Mouse (Mus musculus) splenic B cell, adult 2 months (primary cell): ENCODE results near the gene Uhmk1.
"Not testable (repeated sequence)": the region's sequence is repeated elsewhere in the genome, so short reads cannot be mapped to it uniquely, and the experiment has no call there.

Source experiments
- DNase-seq: peaks from one replicate; pipeline ENCODE4 v3.0.0-alpha.2; 2011; ENCODE audit warnings: low read depth, low spot score
- H3K27me3 ChIP-seq: 2 replicates; pipeline ENCODE4 v1.6.1; 2012; ENCODE audit warnings: mild to moderate bottlenecking, low read length, moderate library complexity, mixed read lengths; ENCODE audit not compliant: control insufficient read depth, poor library complexity, insufficient read depth, severe bottlenecking
- H3K36me3 ChIP-seq: 2 replicates; pipeline ENCODE4 v1.6.1; 2012; ENCODE audit warnings: mild to moderate bottlenecking, low read length, moderate library complexity, mixed read lengths; ENCODE audit not compliant: control insufficient read depth, poor library complexity, insufficient read depth, severe bottlenecking

Uhmk1 gene

DNA sequence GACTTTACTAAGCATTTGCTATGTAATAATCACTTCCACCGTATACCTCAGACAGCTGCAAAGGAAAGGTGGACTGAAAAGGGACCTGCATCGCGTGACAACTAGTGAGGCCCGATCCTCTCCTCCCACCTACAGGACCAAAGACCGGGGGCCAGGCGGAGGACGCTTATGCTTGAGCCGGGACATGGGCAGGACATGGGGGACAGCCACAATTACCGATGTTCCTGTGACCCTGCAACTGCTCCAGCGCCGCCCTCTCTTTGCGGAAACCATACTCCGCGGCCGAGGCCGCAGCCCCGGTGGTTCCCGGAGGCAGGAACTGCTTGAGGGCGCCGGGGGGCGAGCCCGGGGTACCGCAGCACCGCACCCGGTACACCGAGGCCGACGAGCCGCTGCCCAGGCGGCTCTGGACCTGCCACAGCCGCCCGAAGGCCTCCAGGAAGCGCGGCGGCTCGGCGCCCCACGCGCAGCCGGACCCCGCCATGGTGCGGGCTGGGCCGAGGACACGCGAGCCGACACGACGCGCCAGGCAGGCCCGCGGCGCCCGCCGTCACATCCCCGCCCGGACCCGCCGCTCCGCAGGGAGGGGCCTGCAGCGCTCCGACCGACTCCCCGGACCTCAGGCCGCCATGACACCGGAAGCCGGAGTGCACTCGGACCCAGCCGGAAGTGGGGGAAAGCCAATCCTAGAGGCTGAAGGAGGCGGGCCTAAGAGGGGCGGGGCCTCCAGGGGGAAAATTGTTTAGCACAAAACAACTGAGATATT, at the start of gene Uhmk1:
TSS of gene Uhmk1 (minus strand) at position 641 of the 766 bp plus-strand sequence.
- no peaks in the 10 kb centered on the region; the same call in 1 of the 2 replicates for H3K27me3 ChIP-seq
- peaks cover 2% of the 10 kb centered on the region; the same call in 1 of the 2 replicates for H3K36me3 ChIP-seq
- DNase-seq = peak; percentile 88

DNA sequence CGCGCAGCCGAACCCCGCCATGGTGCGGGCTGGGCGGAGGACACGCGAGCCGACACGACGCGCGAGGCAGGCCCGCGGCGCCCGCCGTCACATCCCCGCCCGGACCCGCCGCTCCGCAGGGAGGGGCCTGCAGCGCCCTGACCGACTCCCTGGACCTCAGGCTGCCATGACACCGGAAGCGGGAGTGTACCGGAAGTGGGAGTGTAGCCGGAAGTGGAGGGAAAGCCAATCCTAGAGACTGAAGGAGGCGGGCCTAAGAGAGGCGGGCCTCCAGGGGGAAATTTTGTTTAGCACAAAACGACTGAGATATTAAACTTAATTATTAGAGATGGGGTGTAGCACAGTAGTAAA, 40.3 kb upstream of the Uhmk1 start:
- H3K27me3 ChIP-seq = no peaks in the 10 kb centered on the region
- peak; percentile 84 for DNase-seq

DNA sequence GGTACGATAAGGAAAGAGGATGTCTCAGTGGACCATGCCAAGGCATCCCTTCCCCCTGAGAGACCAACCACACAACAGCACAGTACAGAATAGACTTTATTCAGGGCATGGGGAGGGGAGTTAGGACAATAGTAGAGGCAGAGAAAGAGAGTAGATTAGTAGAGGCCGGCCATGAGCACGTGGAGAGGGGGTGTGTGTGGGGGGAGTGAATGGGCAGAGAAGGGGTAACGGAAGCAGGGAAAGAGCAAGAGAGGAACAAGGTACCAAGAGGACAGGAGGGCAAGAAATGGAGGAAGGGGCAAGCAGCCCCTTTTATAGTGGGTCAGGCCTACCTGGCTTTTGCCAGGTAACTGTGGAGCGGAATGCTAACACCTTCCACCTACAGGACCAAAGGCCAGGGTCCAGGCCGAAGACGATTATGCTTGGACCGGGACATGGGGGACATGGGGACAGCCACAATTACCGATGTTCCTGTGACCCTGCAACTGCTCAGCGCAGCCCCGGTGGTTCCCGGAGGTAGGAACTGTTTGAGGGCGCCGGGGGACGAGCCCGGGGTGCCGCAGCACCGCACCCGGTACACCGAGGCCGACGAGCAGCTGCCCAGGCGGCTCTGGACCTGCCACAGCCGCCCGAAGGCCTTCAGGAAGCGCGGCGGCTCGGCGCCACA, 39.8 kb upstream of the Uhmk1 start:
- no peaks in the 10 kb centered on the region for H3K36me3 ChIP-seq
- no peaks in the 10 kb centered on the region for H3K27me3 ChIP-seq
- DNase-seq = no peak

More for the DNA sequence above, 40.3 kb upstream of the Uhmk1 start:
- H3K36me3 ChIP-seq = no peaks in the 10 kb centered on the region

DNA sequence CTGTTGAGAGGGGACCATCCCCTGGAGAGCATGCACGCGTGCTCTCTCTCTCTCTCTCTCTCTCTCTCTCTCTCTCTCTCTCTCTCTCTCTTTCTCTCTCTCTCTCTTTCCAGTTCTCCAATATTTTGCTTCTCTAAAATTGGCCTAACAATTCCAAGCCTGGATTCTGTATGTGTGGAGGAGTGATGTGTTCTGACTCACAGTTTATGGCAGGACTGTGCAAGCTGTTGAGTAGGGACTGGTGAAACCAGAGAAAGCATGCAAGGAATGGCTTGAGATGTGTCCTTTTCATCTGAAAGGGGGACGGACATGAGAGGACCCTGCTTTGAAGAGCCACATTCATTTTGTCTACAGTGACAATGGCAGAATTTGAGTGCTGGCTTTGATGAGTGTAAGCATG, 29.8 kb upstream of the Uhmk1 start:
- DNase-seq = no peak

DNA sequence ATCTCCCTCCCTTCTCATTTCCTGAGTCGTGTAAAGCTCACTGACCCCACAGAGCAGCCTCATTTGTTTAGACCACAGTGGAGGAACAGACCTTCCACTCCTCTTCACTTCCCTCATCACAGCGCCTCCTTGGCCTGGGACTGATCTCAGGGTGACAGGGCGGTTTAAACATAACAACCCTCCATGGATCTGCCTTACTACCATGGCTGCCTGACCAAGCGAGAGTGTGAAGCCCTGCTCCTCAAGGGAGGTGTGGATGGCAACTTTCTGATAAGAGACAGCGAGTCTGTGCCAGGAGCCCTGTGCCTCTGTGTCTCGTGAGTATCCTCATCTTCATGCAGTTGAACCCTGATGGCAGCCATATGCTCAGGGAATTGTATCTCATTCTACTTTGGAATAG, 17.5 kb upstream of the Uhmk1 start, which contains the start of gene Sh2d1b2:
TSS of gene Sh2d1b2 (plus strand) at position 62 of the 400 bp plus-strand sequence.
- H3K36me3 ChIP-seq, H3K27me3 ChIP-seq, DNase-seq: not testable (repeated sequence)

More for the DNA sequence above, 29.8 kb upstream of the Uhmk1 start:
- H3K36me3 ChIP-seq = no peaks in the 10 kb centered on the region
- no peaks in the 10 kb centered on the region for H3K27me3 ChIP-seq

DNA sequence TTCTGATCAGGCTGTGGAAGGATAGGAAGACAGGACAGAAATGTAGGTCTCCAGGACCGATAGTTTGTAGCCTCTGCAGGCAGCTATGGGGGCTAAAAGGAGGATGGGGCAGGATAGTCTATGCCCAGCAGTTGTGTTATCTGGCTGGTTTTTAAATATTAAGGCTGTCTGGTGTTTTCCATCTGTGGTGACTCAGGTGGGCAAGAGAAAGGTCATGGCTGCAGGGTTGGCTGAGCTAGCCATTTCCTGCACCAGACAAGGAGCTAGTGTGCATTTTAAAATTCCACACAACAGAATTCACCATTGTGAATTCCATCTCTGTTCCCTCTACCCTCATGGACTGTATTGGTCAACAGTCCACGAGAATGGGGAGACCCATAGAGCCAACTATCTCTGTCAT, 8.1 kb upstream of the Uhmk1 start:
- H3K36me3 ChIP-seq = no peaks in the 10 kb centered on the region
- H3K27me3 ChIP-seq = no peaks in the 10 kb centered on the region
- DNase-seq = no peak

DNA sequence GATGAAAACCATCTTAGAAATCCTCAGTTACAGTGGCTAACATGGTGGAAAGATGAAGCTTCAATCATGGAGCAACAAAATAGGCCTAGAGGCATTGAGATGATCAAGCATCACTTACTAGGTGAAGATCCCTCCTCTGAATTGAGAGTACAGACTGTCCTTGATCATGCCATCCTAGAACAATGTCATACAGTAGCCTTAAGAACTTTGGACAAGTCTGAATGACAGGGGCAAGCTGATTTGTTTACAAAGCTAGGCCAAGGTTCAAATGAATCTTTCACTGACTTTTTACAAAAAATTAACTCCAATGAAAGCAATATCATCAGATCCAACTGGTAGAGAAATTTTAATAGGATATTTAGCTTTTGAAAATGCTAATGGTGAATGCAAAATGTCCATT, 5.2 kb upstream of the Uhmk1 start:
- Histone ChIP-seq H3K27me3 (no peaks in the 10 kb centered on the region), H3K36me3 (no peaks in the 10 kb centered on the region)
- DNase-seq = no peak

DNA sequence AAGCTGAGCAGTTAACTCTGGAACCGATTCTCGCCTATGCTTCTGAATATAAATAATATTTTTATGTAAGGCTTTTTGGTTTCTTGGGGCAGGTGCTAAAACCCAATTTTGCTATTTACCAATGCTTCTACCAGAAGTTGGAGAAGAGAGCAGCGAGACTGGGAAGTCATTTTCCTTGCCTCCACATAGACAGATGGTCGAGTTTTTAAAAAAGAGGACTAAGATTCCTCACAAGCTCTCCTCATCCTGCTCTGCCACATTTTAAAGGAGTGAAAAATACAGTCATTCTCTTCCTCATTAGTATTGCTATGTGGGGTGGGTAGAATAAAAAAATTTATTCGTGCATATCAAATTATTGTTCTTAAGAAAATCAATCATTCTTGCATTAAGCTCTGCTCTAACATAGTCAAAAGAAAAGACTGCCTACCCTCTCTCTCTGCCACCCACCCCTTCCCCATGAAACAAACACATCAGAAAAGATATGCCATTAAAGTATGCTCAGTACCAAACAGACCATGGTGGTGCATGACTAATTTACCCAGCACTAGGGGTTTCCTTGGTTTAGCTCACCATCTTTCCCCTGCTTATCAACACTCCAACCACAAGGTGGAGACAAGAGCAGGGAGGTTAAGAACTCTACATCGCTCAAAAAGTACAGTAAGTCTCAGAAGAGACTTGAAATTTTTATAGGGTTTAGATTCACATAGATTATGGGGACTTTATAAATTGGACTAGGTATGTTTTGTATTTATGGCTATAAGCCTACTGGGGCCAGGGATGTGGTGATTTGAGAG, 3.1 kb upstream of the Uhmk1 start:
- DNase-seq = peak; percentile 73
- Histone ChIP-seq H3K27me3 (no peaks in the 10 kb centered on the region), H3K36me3 (no peaks in the 10 kb centered on the region)

DNA sequence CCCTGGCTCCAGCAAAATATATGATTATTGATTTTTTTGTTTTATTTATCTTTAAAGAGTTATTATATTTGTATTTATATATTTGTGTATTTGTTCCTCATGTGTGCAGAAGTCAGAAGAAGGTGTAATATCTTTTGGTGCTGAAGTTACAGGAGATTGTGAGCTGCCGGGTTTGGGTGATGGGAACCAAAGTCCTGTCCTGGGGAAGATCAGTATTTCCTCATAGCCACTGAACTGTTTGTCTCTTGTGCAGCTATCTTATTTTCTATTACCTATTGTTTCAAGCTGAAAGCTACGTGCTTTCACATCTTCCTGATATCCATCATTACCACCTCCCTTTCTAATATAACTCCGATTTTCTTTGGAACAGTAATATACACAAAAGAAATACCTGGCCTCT, 393 bp upstream of the Uhmk1 start:
- H3K36me3 ChIP-seq = peaks cover 2% of the 10 kb centered on the region; the same call in 1 of the 2 replicates
- no peak for DNase-seq
- no peaks in the 10 kb centered on the region for H3K27me3 ChIP-seq

DNA sequence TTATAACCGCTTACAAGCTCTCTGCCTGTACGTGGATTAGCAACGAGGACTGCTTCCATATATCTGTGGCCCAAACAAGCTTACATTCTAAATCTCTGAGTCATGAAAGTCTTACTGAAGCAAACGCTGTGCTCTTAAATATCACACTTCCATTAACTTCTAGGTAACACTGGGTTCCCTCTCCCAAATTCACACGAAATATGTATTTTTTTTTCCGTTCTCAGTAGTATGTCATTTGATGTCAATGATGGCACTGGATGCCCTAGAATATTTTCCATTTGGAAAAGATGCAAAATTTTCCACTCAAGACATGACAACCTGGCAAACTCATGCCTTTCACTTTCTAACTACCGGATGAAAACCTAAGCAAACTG, 827 bp downstream of the Uhmk1 start:
- no peaks in the 10 kb centered on the region; the same call in 1 of the 2 replicates for H3K27me3 ChIP-seq
- no peak for DNase-seq

DNA sequence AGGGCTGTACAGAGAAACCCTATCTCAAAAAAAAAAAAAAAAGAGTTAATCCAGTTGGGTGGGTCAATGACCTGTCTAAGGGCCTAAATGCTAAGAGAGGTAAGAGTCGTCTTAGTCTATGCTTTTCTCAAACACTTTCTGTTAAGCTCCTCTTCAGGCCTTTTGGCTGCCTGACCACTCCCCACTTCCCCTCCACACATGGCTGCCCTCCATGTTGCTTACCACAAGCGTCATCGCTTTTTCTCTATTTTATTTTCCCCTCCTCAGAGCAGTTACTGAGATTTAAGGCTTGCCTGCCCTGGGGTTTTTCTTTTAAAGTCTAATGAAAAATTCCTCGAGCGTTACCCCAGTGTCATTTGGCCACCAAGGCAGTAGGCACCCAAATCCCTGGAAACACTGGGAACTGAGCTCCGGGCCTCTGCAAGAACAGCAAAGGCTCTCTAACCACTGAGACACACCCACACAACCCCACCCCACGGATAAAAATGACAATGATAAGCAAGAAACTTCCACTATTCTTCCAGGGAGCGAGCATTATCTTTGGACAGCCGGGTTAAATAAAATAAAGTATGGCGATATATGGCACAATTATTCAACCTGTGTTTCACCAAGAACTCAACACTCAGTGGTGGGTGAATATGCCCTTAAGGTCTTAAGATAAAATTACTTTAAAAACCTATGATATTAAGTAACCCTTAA, 1.9 kb downstream of the Uhmk1 start:
- Histone ChIP-seq H3K27me3 (no peaks in the 10 kb centered on the region; the same call in 1 of the 2 replicates), H3K36me3 (peaks cover 2% of the 10 kb centered on the region; the same call in 1 of the 2 replicates)
- peak; percentile 64 for DNase-seq

More for the DNA sequence above, 827 bp downstream of the Uhmk1 start:
- peaks cover 2% of the 10 kb centered on the region; the same call in 1 of the 2 replicates for H3K36me3 ChIP-seq

DNA sequence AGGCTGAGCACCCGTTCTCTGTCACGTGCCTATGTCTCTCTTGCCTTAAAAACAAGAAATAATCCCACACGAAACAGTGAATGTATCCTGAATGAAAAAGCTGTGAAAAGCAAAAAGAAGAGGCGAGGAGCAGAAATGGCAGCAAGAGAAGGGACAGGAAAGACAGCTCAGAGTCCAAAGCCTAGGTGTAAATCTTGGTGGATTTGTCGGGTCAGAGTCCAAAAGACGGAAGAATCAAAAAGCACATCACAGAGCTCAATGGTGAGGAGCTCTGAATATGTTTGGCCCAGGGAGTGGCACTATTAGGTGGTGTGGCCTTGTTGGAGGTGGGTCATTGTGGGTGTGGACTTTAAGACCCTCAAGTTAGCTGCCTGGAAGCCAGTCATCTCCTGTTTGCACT, 8.8 kb downstream of the Uhmk1 start:
- H3K27me3 ChIP-seq = no peaks in the 10 kb centered on the region; the same call in 1 of the 2 replicates
- H3K36me3 ChIP-seq = peaks cover 17% of the 10 kb centered on the region

DNA sequence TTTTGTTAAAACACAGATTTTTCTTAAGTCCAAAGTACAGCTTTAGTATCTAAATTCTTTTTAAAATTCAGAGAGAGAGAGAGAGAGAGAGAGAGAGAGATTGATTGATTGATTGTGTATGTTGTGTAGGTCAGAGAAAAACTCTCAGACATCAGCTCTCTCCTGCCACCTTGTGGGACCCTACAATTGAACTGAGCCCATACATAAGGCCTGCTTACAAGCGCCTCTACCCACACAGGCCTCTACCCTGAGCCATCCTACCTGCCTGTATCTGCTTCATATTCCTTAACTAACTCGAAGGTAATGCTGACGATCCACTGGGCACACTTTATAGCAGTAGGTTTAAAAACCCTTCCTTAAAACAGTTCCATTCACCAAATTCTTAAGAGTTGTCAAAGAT, 14.8 kb downstream of the Uhmk1 start:
- no peaks in the 10 kb centered on the region for H3K27me3 ChIP-seq
- H3K36me3 ChIP-seq = peaks cover 25% of the 10 kb centered on the region
- peak; percentile 63 for DNase-seq

More for the DNA sequence above, 8.8 kb downstream of the Uhmk1 start:
- no peak for DNase-seq

DNA sequence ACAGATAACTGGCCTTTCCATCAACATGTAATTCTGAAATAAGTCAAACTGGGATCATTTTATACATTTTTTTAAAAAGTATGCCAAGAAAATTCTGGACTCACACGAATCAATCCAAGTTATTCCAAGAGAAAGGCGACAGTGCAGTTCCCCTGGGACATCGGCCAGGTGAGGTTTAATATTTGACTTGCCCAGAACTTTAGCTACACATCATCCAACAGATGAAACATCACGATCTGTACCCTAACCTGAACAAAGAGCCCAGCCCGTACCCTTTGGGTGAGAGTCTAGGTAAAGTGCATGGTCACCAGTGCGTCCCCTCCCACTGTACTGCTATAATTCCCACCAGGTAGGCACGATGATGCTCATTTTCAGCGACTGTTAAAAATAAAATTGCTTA, 19.0 kb downstream of the Uhmk1 start:
- DNase-seq = no peak
- H3K36me3 ChIP-seq = peaks cover 24% of the 10 kb centered on the region; the same call in 1 of the 2 replicates
- H3K27me3 ChIP-seq = no peaks in the 10 kb centered on the region
